Mouse (Mus musculus) G1E (cell line): Measurements from ENCODE around the gene Clpb. TPM values are rescaled to one million over a fixed set of nuclear protein-coding genes. Genes with fewer than 3 reads are reported as not detected.

ENCODE experiments used
- ATAC-seq: 2 replicates; pipeline ENCODE4 v1.8.0; 2016; ENCODE audit warnings: mild to moderate bottlenecking; ENCODE audit not compliant: insufficient number of reproducible peaks, poor library complexity, low FRiP score, severe bottlenecking; ENCODE audit errors: extremely low read depth
- DNase-seq: peaks from one replicate; pipeline ENCODE4 v3.0.0; 2012; ENCODE audit warnings: low spot score
- H3K27me3 ChIP-seq: 2 replicates; pipeline ENCODE4 v1.6.1; 2012; ENCODE audit warnings: mild to moderate bottlenecking, low read length, inconsistent platforms; ENCODE audit not compliant: insufficient read depth
- H3K36me3 ChIP-seq: replicated peaks from 2 replicates; pipeline ENCODE3; 2012; ENCODE audit warnings: mild to moderate bottlenecking, inconsistent platforms
- H3K4me1 ChIP-seq: 2 replicates; pipeline ENCODE4 v1.6.1; 2012; ENCODE audit warnings: low read depth, low read length, inconsistent platforms, mixed read lengths; ENCODE audit not compliant: insufficient read depth
- H3K4me3 ChIP-seq: 2 replicates; pipeline ENCODE4 v1.5.1; 2012; ENCODE audit warnings: low read depth, mild to moderate bottlenecking, inconsistent platforms, low read length, moderate library complexity, mixed read lengths
- H3K9me3 ChIP-seq: replicated peaks from 2 replicates; pipeline ENCODE4 v1.6.1; 2012; ENCODE audit warnings: inconsistent platforms
- CTCF ChIP-seq: IDR thresholded peaks from 2 replicates; pipeline ENCODE4 v1.5.1; 2012; ENCODE audit warnings: low read depth, low read length, inconsistent platforms, mixed read lengths
- GATA1 ChIP-seq: IDR thresholded peaks from 2 replicates; pipeline ENCODE4 v1.6.1; 2012; ENCODE audit warnings: borderline replicate concordance, low read length, inconsistent platforms, mixed read lengths
- GATA2 ChIP-seq: IDR thresholded peaks from 2 replicates; pipeline ENCODE4 v1.6.1; 2012; ENCODE audit warnings: low read depth, low read length, inconsistent platforms, borderline replicate concordance
- POLR2AphosphoS5 ChIP-seq: IDR thresholded peaks from 2 replicates; pipeline ENCODE4 v1.6.1; 2012; ENCODE audit warnings: low read depth, low read length, inconsistent platforms; ENCODE audit not compliant: insufficient replicate concordance
- TAL1 ChIP-seq: conservative IDR thresholded peaks from 2 replicates; pipeline ENCODE4 v1.6.1; 2012; ENCODE audit warnings: low read depth, low read length, inconsistent platforms, mixed read lengths
- polyA plus RNA-seq: library from polyadenylated mRNA; stranded (reverse); fragments of >175 nt; gene quantifications from 2 replicates; pipeline ENCODE4 v1.2.3, GENCODE M21; 2012
- total RNA-seq, 2 experiments: library from RNA; stranded (forward) in 1 of 2; stranded (reverse) in 1 of 2; fragments of 200-1000 nt in 1 of 2; fragments of >200 nt in 1 of 2; fragmentation: Nextera tagmentation in 1 of 2; gene quantifications; 2 replicates each; pipeline ENCODE4 v1.2.3; 2014 to 2017

Clpb gene
- total and polyA plus RNA-seq, 3 experiments, result 17.5 to 23.1 (median 20.2) TPM

DNA sequence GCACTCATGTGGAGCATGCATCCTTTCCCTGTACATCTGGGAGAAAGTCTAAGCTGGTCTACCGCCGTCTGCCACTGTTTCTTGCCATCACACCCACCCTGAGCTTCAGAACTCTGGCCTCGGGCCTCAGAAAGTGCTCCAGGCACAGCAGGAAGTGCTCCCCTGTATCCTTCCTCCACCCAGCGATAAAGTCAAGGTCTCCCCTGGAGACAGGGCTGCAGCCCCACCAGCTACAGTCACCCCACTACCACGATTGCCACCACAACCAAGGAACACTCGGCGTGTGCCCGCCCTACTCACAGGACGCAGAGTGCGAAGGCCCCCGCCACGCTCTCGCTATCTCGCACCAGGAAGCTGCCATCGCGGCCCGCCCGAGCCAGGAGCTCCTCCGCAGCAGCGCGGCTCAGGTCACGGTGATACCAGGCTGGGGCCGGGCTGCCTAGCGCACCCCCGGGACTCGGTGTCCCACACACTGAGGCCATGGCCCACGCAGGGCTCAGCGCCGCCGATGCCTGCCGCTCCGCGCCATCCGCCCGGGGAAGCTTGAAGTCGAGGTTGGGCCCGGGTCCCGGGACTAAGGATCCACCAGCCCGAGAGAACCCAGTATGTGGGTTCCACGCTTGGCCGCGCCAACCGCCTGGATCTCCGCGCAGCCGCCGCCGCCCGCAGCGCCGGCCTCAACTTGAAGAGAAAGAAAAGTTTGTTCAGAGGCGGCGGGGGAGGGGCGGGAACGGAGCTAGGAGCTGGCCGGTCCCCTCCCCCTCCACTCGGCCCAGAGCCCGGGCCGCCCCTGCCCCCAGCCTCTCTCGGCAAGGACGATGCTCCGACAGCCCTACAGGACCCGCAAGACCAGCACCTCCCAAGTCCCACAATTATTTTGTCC is 173.1 kb downstream of the Clpb start:
- DNase-seq (peak; percentile 36), ATAC-seq (peak; percentile 38; the same call in 1 of the 2 replicates)
- H3K4me1 ChIP-seq, result peaks cover 26% of the 10 kb centered on the region
- TF ChIP-seq GATA1, result no peak
- no peak for TF ChIP-seq CTCF
- TF ChIP-seq TAL1, result no peak
- no peak for TF ChIP-seq GATA2
- TF ChIP-seq POLR2AphosphoS5, result no peak
- H3K4me3 ChIP-seq, result peak overlapping the region; percentile 80
- H3K27me3 ChIP-seq, result peaks cover 15% of the 10 kb centered on the region
- H3K36me3 ChIP-seq, result peaks cover 38% of the 10 kb centered on the region
- no peaks in the 10 kb centered on the region for H3K9me3 ChIP-seq

DNA sequence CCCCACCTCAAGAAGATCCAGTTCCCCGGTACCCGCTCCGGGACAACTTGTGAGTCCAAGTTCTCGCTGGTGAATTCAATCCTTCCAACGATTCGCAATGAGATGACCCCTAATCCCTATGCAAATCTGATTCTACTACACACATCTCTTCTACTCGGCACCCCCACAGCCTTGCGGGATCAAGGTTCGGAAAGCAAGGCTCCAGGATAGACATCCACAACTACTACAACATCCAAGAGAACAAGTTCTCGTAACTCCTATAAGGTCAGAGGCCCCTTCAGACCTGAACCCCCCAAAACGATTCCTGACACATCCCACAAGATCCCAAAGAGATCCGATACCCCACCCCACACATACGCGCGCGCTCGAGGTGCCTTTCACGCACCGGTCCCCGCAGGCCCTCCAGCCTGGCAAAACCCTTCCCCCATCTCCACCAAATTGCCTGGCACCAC is 173.7 kb downstream of the Clpb start:
- Histone ChIP-seq H3K9me3 (no peaks in the 10 kb centered on the region), H3K36me3 (peaks cover 32% of the 10 kb centered on the region), H3K4me1 (peaks cover 26% of the 10 kb centered on the region), H3K27me3 (peaks cover 15% of the 10 kb centered on the region), H3K4me3 (peak overlapping the region; percentile 80)
- no peak for TF ChIP-seq TAL1
- TF ChIP-seq CTCF, result no peak
- TF ChIP-seq GATA1, result no peak
- TF ChIP-seq POLR2AphosphoS5, result no peak
- TF ChIP-seq GATA2, result no peak
- ATAC-seq, result no peak
- no peak for DNase-seq

DNA sequence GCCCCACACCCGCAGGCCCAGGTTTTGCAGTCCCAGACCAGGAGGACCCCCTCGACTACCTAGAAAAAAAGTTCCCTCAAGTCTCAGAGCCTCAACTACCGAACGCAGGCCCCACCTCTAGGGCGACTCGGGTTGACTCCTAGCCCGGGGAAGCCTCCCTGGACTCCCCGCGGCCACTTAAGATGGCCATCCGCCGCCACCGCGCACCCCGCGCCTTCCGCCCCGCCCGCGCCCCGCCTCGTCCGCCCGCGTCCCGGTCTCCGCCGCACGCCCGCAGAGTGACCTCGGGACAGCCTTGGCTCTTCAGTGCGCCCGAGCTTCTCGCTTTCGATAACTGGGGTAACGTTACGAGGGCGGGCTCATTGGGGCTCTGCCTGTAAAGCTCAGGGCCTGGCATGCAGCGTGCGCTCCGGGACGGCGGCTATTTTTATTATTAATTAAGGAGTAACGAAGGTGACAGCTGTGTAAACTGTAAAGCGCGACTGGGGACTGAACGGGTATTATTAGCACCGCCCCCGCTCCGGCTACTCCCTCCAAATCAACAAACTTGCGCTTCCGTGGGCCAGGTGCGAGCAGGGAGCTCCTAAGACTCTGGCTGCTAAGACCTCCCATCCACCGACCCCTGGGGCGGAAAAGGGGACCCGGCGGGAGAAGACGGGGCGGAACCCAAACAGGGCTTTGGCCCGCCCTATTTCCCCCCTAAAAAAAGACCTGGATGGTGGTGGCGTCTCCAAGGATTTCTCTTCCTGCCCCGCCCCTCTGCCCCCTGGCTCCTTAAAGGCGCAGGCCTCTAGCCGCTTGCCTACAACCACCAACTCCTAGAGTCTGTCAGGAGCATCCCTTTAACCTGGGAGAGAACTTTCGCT is 174.4 kb downstream of the Clpb start, which contains the start of gene Inppl1:
Inppl1 (minus strand) TSS at position 624 of the 866 bp plus-strand sequence.
- Histone ChIP-seq H3K4me1 (peaks cover 26% of the 10 kb centered on the region), H3K27me3 (peaks cover 15% of the 10 kb centered on the region), H3K9me3 (no peaks in the 10 kb centered on the region), H3K4me3 (peak within 1 kb of the TSS; percentile 80), H3K36me3 (peaks cover 25% of the 10 kb centered on the region)
- ATAC-seq (0 out of 2 replicates have a peak, but pooled peaks have one; percentile 29), DNase-seq (peak; percentile 65)
- TF ChIP-seq POLR2AphosphoS5, result no peak
- no peak for TF ChIP-seq CTCF
- no peak for TF ChIP-seq GATA1
- no peak for TF ChIP-seq TAL1
- no peak for TF ChIP-seq GATA2

DNA sequence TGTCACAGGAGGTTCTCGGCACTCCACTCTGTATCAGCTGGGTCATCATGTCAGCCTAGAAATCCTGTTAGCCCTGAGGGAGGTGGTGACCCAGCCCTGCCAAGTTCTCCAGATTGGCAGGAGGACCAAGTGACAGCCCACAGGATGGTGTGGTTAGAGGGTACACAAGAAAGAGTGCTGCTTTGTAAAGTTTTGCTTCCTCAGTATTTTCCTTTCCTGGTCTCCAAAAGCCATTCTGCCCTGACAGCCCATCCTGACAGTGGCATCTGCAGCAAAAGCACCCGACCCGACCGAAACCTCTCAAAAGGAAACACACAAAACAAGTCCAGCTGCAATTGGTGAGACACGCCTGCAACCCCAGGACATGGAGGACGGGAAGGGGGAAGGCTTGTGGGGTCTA is 180.8 kb downstream of the Clpb start:
- H3K27me3 ChIP-seq, result peaks cover 23% of the 10 kb centered on the region
- ATAC-seq (no peak), DNase-seq (no peak)
- H3K36me3 ChIP-seq, result no peaks in the 10 kb centered on the region
- H3K4me3 ChIP-seq, result no peak overlapping the region
- H3K4me1 ChIP-seq, result peaks cover 3% of the 10 kb centered on the region
- H3K9me3 ChIP-seq, result no peaks in the 10 kb centered on the region
- no peak for TF ChIP-seq GATA1
- TF ChIP-seq TAL1, result no peak
- no peak for TF ChIP-seq GATA2
- no peak for TF ChIP-seq CTCF
- no peak for TF ChIP-seq POLR2AphosphoS5

Other genes with a start within 250 kb of the Clpb start
- gene Pde2a, start 241.9 kb upstream of the Clpb start, total RNA-seq (2014; fragmentation: Nextera tagmentation), result not detected in 2 replicates
- gene Pde2a, start 241.9 kb upstream of the Clpb start, total RNA-seq (2017), result 0.12 and 0.55 TPM in 2 replicates
- not detected in 2 replicates for gene Pde2a, start 241.9 kb upstream of the Clpb start, polyA plus RNA-seq
- gene Art2b, start 78.0 kb upstream of the Clpb start, total RNA-seq (2014; fragmentation: Nextera tagmentation), result not detected in 2 replicates
- 0.12 TPM in 1 of 2 replicates, not detected in the other for gene Art2b, start 78.0 kb upstream of the Clpb start, total RNA-seq (2017)
- gene Art2b, start 78.0 kb upstream of the Clpb start, polyA plus RNA-seq, result not detected in 2 replicates
- not detected in 2 replicates for gene Phox2a, start 154.7 kb downstream of the Clpb start, total RNA-seq (2014; fragmentation: Nextera tagmentation)
- 0.27 TPM in 1 of 2 replicates, not detected in the other for gene Phox2a, start 154.7 kb downstream of the Clpb start, total RNA-seq (2017)
- gene Phox2a, start 154.7 kb downstream of the Clpb start, polyA plus RNA-seq, result not detected in 2 replicates
- 31.6 and 55.6 TPM in 2 replicates for gene Inppl1, start 174.6 kb downstream of the Clpb start, total RNA-seq (2014; fragmentation: Nextera tagmentation)
- gene Inppl1, start 174.6 kb downstream of the Clpb start, total RNA-seq (2017), result 41.0 and 43.2 TPM in 2 replicates
- 54.1 and 62.2 TPM in 2 replicates for gene Inppl1, start 174.6 kb downstream of the Clpb start, polyA plus RNA-seq
- gene Folr2, start 193.6 kb downstream of the Clpb start, total RNA-seq (2014; fragmentation: Nextera tagmentation), result not detected in 2 replicates
- not detected in 2 replicates for gene Folr2, start 193.6 kb downstream of the Clpb start, total RNA-seq (2017)
- not detected in 2 replicates for gene Folr2, start 193.6 kb downstream of the Clpb start, polyA plus RNA-seq
- gene Anapc15, start 200.1 kb downstream of the Clpb start, total RNA-seq (2014; fragmentation: Nextera tagmentation), result 55.6 and 63.3 TPM in 2 replicates
- gene Anapc15, start 200.1 kb downstream of the Clpb start, total RNA-seq (2017), result 113 and 128 TPM in 2 replicates
- 20.2 and 20.5 TPM in 2 replicates for gene Anapc15, start 200.1 kb downstream of the Clpb start, polyA plus RNA-seq
- gene Folr1, start 207.2 kb downstream of the Clpb start, total RNA-seq (2014; fragmentation: Nextera tagmentation), result not detected in 2 replicates
- 0.22 and 0.64 TPM in 2 replicates for gene Folr1, start 207.2 kb downstream of the Clpb start, total RNA-seq (2017)
- gene Folr1, start 207.2 kb downstream of the Clpb start, polyA plus RNA-seq, result not detected in 2 replicates
- 96.2 and 96.5 TPM in 2 replicates for gene Lamtor1, start 242.3 kb downstream of the Clpb start, total RNA-seq (2014; fragmentation: Nextera tagmentation)
- gene Lamtor1, start 242.3 kb downstream of the Clpb start, total RNA-seq (2017), result 145 and 146 TPM in 2 replicates
- gene Lamtor1, start 242.3 kb downstream of the Clpb start, polyA plus RNA-seq, result 136 and 153 TPM in 2 replicates
- gene Tomt, start 242.7 kb downstream of the Clpb start, total RNA-seq (2014; fragmentation: Nextera tagmentation), result not detected in 2 replicates
- 0.22 and 0.23 TPM in 2 replicates for gene Tomt, start 242.7 kb downstream of the Clpb start, total RNA-seq (2017)
- 0.01 TPM in 1 of 2 replicates, not detected in the other for gene Tomt, start 242.7 kb downstream of the Clpb start, polyA plus RNA-seq